Mouse (Mus musculus) frontal cortex, postnatal 36 days (tissue): ENCODE results near the gene Fam19a3.

Experiments used
- DNase-seq, 2 experiments: peaks; one replicate each; pipeline ENCODE4 v3.0.0; 2022; ENCODE audit warnings: low spot score in 2 of 2

The Fam19a3 gene

DNA sequence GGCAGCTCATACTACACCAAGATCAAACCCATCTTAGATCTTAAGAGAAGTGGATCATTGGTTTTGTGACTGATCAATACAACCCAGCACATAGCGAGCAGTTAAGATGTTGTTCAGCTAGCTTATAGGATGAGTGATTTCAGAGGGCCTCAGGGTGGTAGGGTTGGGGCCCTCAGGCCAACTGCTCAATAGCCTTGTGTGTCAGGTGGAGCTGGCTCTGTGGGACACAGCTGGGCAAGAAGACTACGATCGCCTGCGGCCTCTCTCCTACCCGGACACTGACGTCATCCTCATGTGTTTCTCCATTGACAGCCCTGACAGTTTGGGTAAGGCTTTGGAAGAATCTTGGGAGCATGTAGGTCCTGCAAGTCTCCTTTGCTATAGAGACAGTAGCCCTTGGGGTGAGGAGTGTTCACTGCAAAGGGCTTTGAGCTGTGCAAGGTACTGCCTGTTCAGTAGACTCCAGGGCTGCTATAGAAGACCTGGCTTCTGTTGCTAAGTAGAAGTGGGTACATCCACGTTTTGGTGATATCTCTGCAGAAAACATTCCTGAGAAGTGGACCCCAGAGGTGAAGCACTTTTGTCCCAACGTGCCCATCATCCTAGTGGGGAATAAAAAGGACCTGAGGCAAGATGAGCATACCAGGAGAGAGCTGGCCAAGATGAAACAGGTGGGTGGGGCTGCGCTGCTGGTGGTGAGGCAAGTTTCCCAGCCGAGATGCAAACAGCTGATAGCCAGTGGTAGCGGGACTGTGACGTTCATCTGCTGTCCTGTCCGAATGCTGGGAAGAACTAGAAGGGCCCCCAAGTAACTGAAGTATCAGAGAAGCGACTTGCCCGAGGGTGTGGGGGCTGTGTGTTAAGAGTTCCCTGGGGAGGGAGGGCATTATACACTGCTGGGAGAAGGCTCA is 11.0 kb upstream of the Fam19a3 start:
- DNase-seq: no peak

DNA sequence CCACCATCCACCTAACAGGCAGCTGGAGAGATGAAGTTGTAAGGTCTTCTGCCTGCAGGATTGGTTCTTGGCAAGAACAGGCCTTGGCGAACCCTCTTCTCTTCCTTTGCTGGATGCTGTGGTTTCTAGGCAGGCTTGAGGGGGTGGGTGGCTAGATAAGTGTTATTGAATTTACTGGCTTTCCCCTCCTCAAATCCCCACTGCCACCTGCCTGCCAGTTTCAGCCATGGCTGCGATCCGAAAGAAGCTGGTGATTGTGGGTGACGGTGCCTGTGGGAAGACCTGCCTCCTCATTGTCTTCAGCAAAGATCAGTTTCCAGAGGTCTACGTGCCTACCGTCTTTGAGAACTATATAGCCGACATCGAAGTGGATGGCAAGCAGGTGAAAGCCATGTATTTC is 10.0 kb upstream of the Fam19a3 start:
- peak; percentile 47 to 53 for DNase-seq

DNA sequence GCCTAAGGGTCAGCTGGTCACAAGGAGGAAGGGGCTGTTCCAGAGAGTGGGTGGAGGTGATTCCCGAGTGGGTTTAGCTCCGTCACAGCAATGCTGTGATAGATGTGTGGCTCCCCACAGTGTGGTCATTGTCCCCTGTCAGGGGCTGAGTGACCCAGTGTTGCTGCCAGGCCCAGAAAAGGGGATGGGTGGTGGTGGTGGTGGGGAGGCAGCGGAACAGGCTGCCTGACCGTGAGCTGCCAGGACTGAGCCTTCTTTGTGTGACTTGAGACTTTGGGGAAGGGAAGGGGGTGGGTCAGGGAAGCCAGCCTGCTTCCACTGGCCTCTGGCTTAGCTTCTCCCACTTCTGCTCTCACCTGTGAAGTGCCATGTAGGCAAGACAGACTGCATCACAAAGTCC is 9.4 kb upstream of the Fam19a3 start:
- DNase-seq: no peak

DNA sequence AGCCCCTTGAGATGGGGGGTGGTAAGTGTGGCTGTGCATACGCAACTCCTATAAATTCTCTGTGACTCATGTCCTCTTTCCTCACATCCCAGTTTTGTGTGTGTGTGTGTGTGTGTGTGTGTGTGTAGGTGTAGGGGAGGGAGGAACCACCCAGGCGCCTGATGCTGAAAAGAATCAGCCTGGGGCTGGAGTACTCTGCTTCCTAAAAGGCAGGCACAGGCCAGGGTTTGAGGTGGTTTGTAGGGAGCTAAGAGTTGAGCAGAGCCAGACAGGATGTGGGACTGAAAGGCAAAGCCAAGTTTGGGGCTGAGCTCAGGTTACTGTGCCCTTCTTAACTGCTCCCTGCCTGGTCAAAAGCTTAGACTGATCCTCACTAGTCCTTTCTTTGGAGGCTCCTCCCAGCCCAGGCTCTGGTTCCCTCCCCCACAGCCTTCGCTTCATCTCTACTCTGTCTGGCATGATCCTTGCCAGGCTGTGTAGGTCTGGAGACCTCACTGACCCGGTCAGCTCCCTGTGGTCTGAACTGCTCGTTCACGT is 8.8 kb upstream of the Fam19a3 start:
- DNase-seq: peak; percentile 59 to 61

DNA sequence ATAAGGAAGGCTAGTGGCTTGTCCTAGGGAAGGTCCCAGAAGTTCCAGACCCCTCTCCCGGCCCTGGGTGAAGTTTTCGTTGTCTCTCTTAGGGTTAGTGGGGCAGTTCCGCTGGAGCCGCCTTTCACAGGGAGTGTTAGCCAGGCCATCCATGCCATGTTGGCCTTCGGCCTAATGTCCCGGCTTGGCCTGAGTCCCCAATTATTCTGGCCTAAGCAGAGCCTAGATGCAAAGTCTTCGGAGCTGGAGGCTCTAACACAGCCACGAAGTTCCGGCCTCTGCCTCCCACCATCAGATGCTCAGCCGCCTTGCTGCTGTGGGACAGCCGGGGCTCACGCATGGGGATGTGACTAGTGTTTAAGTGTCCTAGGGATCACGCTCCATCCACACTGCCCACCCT is 8.2 kb upstream of the Fam19a3 start:
- no peak for DNase-seq

DNA sequence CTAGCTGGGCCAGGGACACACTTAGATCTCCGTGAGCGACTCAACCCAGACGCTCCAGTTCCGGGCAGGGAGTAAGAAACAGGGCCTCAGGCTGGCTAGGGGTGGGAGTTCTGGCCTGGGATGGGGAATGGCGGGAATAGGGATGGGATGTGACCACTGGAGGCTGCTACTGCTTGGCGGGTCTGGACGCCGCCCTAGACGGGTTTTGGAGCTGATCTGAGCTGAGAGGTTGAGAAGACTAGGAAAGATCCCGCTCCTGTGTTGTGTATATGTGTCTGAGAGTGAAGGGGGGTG is 7.6 kb upstream of the Fam19a3 start:
- DNase-seq: no peak

DNA sequence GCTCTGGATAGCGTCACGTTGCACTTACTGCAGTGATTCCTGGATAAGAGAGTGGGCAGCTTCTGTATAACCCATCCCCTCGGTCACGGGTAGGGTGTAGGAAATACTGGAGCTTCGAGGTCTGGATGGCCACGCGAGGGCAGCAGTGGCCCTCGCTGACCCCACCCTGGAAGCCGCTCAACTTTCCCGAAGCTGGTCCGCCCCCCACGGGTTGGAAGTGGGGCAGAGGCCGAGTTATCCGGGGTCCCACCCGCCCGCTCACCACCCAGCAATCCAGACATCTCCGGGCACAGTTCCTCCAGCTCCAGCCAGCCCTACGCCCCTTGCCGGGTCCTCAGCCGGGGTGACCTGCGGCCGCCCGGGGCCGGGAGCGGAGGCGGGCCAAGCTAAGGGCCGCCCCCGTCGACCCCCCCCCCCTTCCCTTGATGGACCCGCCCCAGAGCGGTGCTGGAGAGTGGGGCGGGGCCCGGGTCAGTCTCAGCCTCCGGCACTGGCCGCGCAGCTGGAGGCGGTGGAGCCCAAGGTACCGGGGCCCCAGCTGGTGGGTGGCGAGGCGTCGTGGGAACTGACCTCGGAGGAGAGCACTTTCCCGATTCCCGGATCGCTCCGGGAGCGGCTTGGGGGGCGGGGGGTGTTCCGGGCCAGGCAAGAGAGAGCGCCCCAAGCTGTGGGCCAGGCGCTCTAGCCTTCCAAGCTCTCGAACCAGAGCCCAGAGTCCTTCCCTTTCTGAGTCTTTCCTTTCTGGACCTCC is 7.1 kb upstream of the Fam19a3 start:
- DNase-seq: peak; percentile 51 to 62

DNA sequence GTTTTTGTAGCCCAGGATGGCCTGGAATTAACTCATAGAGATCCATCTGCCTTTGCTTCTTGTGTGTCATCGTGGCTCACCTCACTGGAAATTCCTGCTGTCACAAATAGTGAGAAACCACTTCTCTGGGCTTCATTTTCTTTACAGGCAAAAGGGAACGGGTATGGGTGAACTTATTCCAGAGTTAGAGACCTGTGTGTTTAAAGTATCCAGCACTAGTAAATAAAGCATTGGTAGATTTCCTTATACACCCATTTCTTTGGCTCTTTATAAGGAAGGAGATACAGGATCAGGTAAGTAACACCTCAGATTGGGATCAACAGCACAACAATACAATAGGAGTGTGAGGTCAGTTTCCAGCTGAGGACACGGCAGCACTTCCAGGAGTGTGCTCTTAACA is 6.4 kb upstream of the Fam19a3 start, which contains the start of gene Rhoc:
Rhoc (plus strand) TSS at position 301 of the 400 bp plus-strand sequence.
- no peak for DNase-seq

DNA sequence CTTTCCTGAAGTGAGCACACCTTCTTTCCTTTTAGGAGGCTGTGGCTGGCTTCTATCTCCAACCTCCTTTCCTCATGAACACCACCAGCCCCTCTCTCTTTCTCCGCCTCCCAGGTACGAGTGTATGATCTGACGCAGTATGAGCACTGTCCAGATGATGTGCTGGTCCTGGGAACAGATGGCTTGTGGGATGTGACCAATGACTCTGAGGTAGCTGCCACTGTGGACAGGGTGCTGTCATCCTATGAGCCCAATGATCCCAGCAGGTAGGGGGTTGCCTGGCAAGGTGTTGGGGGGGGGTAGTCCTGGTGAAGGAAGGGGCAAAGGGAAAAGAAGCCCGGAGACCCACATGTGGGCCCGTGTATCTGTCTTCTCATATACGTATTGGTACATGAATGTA is 3.6 kb upstream of the Fam19a3 start:
- DNase-seq: no peak

DNA sequence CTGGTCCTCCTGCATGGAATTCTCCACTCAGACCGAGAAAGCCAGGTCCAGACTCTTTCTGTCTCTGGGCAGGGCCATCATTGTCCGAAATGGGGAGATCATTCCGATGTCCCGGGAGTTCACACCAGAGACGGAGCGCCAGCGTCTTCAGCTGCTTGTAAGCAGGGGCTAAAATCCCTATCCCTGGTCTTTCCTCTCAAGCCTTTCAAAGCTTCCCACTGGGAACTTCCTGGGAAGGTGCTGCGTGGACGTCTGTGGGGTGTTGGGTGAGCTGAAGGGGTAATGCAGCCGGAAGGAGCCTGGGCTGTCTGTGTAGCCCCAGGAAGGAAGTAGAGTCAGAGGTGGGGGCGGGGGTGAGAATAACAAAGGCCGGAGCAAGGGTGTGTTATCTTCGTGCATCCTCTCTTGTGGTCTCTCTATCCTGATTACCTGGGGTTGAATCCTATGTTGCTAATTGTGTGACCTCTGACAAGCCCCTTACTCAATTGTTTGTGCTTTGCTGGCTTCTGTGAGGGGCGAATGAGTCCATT is 2.4 kb upstream of the Fam19a3 start:
- no peak for DNase-seq

DNA sequence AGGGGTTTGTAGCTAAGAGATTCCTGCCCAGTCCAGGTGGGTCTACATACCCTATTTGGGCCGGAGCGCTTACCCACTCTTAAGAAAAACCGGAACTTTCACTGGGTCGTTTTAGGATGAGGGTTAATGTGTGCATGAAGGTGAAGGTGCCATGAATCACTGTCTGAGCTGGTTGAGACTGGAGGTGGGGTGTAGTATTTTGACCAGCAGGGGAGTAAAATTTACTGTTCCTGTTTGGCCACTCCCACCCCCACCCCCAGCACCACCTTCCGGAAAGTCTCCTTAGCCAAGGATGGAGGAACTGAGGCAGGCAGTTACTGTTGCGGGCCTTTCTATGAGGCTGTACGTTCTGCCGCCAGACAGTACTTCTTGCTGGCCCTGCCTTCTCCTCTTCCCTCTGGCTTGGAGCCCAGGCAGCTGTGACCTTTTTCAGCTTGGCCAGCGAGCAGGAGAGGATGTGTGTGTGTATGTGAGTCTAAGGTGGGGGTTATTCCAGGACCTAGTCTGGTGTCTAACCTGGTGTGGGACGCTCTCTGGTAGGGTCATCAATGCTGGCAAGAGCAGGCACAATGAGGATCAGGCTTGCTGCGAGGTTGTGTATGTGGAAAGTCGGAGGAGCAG is 531 bp upstream of the Fam19a3 start:
- DNase-seq: no peak

DNA sequence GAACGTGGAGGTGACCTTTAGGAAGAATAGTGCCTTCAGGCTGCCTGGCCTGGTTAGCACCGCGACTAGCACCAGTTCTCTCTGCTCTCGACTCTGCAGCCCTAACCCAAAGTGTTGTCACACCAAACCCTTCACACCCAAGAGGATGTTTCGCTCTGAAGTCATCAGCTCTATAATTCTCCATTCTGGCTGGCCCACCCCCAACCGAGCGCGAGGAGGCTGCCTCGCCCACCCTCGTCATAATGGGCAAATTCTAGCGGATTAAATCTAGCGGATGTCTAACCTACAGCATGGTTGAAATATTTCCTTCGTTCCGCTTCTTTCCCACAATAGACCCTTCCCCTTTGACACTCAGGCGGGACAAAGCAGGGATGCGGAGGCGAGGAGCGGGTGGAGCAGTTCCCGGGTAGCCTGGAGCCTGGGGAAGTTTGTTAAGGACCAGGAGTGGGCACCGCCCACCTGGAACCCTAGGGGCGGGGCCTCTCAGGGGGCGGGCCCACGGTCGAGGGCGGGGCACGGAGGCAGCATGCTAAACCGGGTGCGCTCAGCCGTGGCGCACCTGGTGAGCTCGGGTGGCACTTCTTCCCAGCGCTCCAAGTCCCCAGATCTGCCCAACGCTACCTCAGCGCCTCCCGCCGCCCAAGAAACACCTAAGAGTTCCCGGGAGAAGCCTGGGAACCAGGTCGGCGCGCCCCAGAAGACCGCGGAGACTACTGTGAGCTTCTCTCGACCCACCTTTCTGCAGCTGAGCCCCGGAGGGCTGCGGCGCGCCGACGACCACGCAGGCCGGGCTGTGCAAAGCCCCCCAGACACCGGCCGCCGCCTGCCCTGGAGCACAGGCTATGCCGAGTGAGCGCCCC is 849 bp downstream of the Fam19a3 start, which contains the start of gene Ppm1j:
Ppm1j (plus strand) TSS at position 496 of the 860 bp plus-strand sequence.
- no peak for DNase-seq

DNA sequence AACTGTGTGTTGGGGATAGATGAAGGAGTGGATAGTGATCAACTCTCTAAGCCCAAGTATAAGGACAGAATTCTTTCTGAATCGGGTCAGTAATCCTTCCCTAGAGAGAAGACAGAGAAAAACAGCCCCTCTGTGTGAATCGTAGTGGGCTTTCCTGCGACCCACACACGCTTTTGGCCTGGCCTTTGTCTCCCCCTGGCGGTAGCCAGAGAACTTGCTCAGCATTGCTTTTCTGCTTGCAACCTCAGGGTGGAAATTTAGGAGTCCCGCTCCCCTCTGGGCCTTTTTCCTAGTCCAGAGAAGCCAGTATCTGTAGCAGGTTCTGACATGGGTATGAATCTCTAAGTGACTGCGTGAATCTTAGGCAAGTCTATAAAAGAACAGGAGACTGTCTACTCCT is 1.7 kb downstream of the Fam19a3 start:
- DNase-seq: peak in 1 of 2 experiments; percentile 58

DNA sequence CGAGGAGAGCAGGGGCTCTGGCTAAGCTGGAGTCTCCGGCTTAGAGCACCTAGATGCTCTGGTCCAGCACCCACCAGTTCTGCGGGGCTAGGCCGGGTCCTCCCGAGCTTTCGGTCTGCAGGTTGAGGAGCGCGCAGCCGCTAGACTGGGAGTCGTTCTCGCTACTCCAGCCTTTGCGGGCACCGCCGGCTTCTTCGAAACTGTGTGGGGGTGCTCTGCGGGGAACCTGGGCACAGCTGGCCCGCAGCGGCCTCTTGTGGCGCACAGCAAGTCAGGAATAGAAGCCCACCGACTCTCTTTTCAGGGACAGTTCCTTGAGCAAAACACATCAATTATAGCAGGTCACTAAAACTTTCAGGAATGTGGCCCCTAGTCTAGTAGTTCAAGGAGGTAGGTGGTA is 4.3 kb downstream of the Fam19a3 start:
- DNase-seq: no peak

DNA sequence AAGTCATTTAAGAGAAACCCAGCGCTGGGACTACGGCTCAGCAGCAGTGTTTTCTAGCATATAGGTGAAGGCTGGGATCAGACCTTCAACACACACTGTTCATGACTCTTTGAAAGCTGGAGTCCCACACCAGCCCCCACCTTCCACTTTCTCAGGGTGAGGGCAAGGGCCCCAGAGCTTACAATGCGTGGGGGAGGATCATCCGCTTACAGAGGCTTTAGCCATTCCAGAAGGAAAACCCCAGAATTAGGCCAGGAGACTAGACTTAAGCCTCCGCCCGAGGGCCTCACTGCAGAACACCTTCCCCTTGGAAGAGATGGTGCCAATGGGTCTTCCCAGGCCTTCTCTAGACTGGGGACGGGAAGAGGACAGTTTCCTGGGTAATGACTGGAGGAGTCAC is 8.3 kb downstream of the Fam19a3 start:
- DNase-seq: no peak

DNA sequence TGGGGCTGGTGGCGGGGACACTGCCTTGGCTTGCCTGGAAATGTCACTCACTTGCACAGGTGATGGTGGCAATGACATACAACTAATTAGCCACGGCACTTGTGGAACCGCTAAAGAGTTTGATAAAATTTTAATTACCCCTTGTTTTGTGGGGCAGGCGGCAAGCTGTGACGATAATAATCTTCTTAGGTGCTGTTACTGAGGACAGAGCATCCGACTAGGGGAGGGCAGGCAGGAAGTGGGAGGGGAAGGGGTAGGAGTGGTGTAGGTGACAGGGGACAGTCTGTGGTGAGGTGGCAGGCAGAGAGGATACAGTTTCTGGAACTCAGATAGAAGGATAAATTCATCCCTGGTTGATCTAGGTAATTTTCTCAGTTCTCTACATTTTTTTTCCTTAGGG is 10.2 kb downstream of the Fam19a3 start:
- no peak for DNase-seq

DNA sequence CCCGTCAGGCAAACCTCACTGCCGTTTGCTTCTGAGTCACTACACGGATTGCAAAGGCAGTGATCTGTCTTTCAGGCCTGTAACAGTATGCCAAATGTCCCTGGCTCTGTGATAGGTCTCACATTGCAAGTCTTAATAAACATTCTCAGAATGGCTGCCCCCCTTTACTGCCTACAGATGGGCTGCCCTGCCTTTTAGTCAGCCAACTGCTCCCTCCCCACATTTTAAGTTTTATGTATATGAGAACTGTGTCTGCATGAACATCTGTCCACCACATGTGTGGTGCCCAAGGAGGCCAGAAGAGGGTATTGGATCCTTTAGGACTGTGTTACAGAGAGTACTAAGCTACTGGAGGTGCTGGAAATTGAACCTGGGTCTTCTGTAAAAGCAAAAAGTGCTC is 10.7 kb downstream of the Fam19a3 start:
- no peak for DNase-seq

DNA sequence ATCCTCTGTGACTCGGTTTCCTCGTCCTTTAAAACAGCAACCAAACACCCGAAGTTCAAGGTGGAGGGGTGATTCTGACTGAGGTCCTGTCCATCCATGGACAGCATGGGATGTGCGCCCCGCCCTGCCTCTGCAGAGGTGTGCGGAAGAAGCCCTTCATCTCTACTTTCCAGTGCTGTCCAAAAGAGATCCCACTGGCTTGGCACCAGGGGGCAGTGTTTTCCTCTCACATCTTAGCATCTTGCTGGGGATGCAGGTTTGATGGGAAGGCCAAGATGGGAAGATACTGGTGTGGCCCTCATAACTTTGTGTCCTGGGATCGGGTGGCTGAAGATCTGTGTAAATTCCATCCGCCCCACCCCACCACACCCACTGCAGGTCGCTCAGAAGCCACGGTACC is 11.6 kb downstream of the Fam19a3 start:
- no peak for DNase-seq

DNA sequence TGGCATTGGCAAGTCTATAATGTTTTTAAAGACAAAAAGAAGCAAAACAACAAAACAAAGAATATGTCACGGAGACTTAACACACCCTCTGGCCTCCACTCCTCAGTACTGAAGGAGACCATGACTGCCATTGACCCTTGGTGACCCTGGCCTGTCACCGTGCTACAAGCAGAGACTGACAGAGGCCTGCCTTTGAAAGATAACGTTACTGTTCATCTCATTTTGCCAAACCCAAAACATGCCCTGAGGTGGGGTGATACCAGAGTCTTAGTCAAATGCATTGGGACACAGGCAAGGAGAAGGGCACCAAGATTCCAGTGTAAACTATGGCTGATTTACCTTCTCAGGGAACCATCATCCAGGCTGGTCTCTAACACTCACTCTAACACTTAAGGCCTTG is 12.5 kb downstream of the Fam19a3 start:
- no peak for DNase-seq

DNA sequence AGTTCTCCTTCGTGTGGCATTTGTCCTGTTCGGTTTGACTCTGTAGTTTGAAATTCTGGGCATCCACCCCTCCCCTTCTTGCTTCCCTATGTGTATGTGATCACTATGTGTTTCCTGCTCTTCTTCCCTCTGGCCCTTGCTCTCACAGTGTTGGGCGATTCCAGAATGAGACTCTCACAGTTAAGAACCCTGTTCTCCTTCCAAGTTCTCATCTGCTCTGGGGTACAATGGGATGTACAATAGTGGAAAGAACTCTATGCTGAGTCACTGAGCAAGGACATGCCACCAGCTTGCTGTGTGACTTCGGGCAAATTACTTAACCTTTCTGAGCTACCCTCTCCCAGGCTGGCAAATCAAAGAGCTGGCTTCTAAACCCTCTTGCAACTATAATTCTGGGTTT is 13.9 kb downstream of the Fam19a3 start:
- no peak for DNase-seq

DNA sequence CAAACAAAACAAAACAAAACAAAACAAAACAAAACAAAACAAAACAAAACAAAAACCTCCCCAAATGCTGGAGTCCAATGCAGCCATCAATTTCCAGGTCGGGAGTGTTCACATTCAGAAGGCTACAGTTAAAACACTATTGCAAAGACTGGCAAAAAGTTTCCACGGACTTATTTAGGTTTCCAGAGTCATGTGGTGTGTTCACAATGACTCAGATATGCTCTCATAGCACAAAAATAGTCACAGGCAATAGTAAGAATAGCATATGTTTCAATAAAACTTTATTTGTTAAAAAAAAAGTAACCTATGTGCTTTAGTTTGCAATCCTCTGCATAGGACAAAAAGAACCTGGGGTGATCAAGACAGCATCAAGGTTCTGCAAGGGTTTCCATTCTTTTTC is 14.5 kb downstream of the Fam19a3 start:
- no peak for DNase-seq
